Mouse (Mus musculus): ENCODE measurements around the gene Ier5. TPM values are rescaled to one million over a fixed set of nuclear protein-coding genes. Genes with fewer than 3 reads are reported as not detected.

Ier5 gene
- total RNA-seq, 2 experiments from 2014 or later, result 49.2 to 64.5 TPM

DNA sequence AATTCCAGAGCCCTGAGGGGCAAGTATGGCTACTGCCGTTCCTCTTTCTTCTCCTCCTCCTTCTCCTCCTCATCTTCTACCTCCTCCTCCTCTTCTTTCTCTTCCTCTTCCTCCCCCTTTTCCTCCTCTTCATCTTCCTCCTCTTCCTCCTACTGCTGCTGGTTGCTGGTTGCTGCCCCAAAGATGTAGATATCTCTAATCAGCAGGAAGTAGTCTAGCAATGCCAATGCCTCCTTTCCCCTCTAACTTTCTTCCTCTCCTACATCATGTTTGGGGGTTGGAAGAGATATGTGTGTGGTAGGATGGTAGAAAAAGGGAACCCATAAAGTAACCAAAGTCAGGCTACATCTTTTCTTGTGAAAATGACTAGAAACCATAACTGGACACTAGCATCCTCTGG is 6.9 kb upstream of the Ier5 start:
- intact Hi-C loops (cut with DNase I), result no loop called here
- DNase-seq (ENCODE audit: low spot score in 2 of 2), result no peak

DNA sequence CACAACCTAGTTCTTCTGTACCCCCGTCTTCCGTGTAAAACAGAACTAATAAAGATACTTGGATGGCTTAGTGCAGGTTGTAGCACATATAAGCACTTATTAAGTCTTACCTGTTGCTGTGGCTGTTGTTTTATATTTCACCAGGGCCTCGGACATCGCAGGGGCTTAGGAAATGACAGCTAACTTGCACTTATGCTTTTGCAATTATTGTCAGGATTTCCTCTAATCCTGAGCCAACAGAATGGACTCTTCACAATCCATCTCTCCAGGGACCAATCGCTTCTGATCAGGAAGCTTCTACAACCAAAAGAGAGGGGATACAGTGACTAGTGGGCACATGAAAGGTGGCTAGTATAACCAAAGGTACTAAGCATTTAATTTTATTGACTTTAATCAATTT is 4.6 kb upstream of the Ier5 start:
- DNase-seq (ENCODE audit: low spot score in 2 of 2), result no peak
- intact Hi-C loops (cut with DNase I), result no loop called here

DNA sequence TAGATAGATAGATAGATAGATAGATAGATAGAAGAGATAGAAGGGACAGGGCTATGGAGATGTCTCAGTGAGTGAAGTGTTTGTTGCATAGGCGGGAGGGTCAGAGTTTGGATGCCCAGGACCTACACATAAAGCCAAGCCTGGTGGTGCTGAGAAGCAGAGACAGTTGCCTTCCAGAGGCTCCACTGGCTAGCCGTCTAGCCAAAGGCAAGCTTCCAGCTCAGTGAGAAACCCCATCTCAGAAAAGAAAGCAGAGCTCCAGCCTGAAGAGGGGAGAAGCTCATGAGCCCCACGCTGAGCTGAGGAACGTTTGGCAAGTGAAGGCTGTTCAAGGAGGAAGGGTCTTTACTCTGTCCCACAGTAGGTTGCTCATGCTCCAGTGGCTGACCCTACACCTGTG is 3.2 kb upstream of the Ier5 start:
- DNase-seq (ENCODE audit: low spot score in 2 of 2), result no peak
- intact Hi-C loops (cut with DNase I), result no loop called here

- intact Hi-C loops (cut with DNase I), result loop anchor here (2.0 to 5.0 kb wide), 4 partner anchors 48 to 119 kb away; partner anchors contain the start of gene Stx6
- DNase-seq (ENCODE audit: low spot score in 2 of 2), result peak; percentile 70 to 71
Observed at GRCm38 (mm10) chr1:155098486-155099279, 753 bp downstream of the Ier5 start.

GRCm38 (mm10) chr1:155097931-155098485 is 1.4 kb downstream of the Ier5 start:
- intact Hi-C loops (cut with DNase I), result loop anchor here (2.0 to 5.0 kb wide), 4 partner anchors 47 to 119 kb away; partner anchors contain the start of gene Stx6
- DNase-seq (ENCODE audit: low spot score in 2 of 2), result no peak

- intact Hi-C loops (cut with DNase I), result loop anchor here (5.0 kb wide), 3 partner anchors 60 to 120 kb away; partner anchors contain the start of gene Stx6
- DNase-seq (ENCODE audit: low spot score in 2 of 2), result no peak
Observed at GRCm38 (mm10) chr1:155097354-155097753, 2.1 kb downstream of the Ier5 start.

- intact Hi-C loops (cut with DNase I), result loop anchor here (5.0 kb wide), 3 partner anchors 61 to 121 kb away; partner anchors contain the start of gene Stx6
- DNase-seq (ENCODE audit: low spot score in 2 of 2), result no peak
Observed at GRCm38 (mm10) chr1:155096620-155097261, 2.7 kb downstream of the Ier5 start.

DNA sequence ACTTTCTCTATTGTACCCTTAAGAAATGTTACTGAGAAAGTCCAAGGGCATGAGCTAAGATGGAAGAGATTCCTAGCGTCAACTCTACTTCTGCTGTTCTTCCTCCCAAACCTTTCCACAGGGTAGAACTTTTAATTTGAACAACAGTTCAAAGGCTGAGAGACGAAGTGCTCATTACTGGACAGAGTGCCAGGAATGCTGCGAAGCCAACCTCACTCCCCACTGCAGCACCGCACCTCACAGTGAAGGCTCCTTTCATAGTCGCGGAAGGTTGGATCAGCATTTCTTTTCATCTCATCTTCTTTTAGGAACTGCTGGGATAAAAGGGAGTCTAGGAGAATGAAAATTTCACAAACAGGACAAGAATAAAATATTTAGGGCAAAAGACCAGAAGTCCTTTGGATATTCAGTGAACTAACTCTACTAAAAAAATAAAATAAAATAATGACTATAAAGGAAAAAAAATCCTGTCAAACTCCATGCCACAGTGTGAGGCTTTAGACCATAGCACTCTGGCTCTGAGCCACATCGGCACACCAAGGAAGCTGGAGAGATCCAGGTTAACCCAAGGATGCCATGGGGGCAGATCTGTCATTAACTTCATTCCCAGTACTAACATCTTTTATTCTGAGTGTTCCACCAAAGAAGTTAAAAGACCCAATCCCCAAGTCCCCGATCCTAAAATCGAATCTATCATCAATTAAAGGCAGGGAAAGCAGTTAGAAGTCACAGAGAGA is 5.3 kb downstream of the Ier5 start:
- no peak for DNase-seq (ENCODE audit: low spot score in 2 of 2)
- intact Hi-C loops (cut with DNase I), result no loop called here

DNA sequence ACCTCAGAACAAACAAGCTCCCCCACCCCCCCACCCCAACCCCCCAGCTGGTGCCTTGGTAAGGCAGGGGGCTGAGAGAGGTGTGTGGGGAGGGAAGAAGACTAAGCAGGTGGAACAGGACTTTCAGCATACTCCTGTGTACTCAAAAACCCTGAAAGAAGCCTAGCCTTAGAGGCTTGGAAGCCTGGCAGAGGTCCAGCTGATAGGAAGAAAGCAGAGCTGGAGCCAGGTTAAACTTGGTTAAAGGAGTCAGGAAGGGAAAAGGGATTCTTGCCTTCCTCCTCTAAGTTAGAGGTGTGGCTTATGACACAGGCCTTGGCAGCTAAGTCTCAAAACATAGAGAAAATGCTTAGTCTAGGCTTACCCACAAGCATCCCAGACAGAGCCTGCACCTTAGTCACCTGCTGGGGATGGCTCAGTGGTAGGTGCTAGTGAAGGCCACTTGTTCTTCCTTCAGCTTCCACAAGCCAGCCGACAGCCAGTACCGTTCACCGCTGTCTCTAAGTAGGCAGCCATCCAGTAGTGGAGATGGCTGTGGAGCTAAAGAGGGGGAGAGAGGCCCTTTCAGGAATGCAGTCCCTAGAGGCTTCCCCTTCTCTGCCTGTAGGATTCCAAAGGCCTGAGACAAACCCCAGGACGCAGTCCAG is 6.2 kb downstream of the Ier5 start:
- intact Hi-C loops (cut with DNase I), result no loop called here
- no peak for DNase-seq (ENCODE audit: low spot score in 2 of 2)

DNA sequence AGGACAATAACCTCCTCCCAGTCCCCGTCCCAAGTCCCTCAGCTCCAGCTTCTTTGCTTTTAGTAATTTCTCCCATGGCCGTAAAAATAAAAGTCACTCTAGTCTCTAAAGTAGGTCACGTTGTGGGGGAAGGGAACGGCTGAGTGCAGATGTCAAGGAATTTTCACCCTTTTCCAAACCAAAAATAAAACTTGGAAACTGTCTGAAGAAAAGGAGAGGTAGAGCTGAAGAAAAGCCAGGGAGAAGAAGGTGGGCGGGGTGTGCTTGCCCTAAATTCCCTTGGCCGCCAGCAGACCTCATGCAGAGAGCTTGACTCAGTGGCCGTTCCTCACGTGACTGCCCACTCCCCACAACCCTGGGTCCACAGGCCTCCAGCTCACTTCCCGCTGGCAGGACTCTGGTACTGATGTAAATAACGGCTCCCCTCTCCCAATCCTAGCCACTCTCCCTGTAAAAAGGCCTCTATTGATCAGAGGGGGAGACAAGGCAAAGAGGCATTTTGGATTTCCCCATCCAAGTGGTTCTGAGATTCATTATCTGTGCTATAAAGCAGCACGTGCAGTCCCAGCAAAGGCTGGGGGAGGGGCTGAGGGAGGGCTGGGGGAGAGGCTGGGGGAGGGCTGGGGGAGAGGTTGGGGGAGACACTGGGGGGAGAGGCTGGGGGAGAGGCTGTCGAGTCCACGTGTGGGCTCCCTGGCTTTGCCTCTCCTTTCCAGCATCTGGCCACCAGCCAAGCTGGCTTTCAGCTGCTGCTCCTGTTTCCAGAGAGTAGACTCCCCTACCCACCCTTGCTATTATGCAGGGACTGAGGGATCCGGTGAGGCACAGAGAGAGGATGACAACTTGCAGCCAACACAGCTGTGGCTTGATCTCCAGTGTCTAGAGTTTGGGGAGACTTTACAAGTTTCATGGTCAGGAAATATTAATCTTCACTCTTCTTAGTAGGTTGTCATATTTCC is 7.3 kb downstream of the Ier5 start:
- intact Hi-C loops (cut with DNase I), result no loop called here
- peak in 1 of 2 experiments; percentile 55 for DNase-seq (ENCODE audit: low spot score in 2 of 2)

- intact Hi-C loops (cut with DNase I), result no loop called here
- DNase-seq (ENCODE audit: low spot score in 2 of 2), result peak; percentile 72 to 74
Observed at GRCm38 (mm10) chr1:155091374-155091841, 8.0 kb downstream of the Ier5 start.

GRCm38 (mm10) chr1:155090736-155091135 is 8.7 kb downstream of the Ier5 start:
- no peak for DNase-seq (ENCODE audit: low spot score in 2 of 2)
- intact Hi-C loops (cut with DNase I), result no loop called here

DNA sequence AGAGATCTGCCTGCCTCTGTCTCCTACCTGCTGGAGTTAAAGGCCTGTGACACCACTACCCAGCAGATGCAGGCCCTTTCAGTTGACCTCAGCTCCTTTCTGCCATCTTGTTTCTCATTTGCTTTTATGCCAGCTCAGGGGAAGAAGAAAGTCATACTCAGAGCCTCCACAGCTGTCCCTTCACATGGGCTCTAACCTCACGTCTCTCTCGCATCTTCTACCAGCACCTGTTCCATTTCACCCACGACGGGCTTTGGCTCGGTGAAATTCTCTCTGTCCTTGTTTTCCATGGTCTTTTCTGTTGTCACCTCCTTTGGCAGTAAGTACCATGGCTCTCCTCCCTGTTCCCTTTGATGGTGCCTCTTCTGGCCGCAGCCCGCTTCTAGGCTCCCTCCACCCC is 9.1 kb downstream of the Ier5 start:
- DNase-seq (ENCODE audit: low spot score in 2 of 2), result no peak
- intact Hi-C loops (cut with DNase I), result no loop called here

GRCm38 (mm10) chr1:155088847-155089603 is 10.4 kb downstream of the Ier5 start:
- no peak for DNase-seq (ENCODE audit: low spot score in 2 of 2)
- intact Hi-C loops (cut with DNase I), result no loop called here

GRCm38 (mm10) chr1:155088046-155088445 is 11.4 kb downstream of the Ier5 start:
- intact Hi-C loops (cut with DNase I), result no loop called here
- DNase-seq (ENCODE audit: low spot score in 2 of 2), result no peak

- DNase-seq (ENCODE audit: low spot score in 2 of 2), result peak; percentile 66 to 73
- intact Hi-C loops (cut with DNase I), result no loop called here
Observed at GRCm38 (mm10) chr1:155086893-155087292, 12.5 kb downstream of the Ier5 start.

DNA sequence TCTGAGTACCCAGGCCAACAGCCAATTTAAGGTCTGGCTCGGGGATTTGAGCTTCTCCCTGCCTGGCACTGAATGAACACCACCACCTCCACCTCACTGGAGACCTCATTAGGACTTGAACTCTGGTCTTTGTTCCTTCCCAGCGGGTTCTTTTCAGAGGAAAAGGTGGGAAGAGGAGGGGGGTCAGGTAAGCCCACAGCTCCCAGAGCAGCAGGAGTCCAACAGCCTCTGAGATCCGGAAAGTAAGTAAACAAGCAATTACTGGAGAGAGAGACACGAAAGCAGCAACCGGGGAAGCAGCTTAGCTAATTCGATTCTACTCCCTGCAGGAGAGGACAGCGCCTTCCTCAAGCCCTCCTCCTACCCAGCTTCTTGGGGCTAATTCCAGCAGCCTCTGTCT is 13.0 kb downstream of the Ier5 start:
- no peak for DNase-seq (ENCODE audit: low spot score in 2 of 2)
- intact Hi-C loops (cut with DNase I), result no loop called here

DNA sequence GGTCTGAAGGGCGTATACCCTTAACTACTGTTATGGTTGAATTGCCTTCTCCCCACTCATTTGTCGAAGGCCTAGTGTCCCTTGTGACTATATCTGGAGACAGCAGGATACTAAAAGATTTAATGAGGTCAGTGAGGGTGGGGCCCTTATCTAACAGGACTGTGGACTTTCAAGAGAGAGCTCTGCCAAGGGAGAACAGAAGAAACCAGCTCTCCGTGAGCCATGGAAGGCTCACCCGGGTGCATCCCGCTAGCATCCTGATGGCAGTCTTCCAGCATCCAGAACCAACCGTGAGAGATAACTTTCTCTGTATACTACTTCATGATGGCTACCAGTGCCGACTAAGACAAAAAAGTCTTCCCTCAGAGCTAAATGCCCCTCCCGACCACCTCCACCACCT is 14.6 kb downstream of the Ier5 start:
- intact Hi-C loops (cut with DNase I), result no loop called here
- DNase-seq (ENCODE audit: low spot score in 2 of 2), result no peak

All from left cerebral cortex, postnatal 36 days (tissue).